Mouse (Mus musculus): ENCODE results near the gene Ifit1bl1.

DNA sequence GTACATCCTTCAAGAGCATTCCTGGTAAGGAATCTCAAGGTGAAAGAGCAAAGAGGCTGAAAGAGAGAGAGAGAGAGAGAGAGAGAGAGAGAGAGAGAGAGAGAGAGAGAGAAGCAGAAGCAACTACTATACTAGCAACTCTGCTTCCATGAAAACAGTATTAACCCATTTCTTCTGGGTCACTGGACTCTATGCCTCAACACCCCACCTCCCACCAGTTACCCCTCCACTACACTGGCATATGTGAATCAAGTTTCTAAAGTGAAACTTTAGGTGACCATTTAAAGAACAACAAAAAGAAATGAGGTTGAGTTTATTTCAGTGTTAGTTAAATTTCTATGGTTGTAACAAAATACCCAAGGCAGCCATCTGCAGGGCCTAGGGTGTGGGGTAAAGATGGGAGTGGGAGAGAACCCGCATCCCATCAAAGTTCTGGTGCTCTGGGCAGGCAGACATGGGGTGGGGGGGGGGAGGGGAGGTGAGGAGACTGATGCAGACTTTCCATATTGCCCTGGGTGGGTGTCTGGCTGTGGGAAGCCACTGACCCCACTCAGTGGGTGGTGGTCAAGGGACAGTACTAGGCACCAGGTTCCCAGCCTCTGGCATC is 35.5 kb downstream of the Ifit1bl1 start:
- TF ChIP-seq GATA1 (IDR thresholded peaks at IDR 0.05; ENCODE audit: borderline replicate concordance, low read length) (no peak), FLI1 (IDR thresholded peaks at IDR 0.05; ENCODE audit: low read length) (no peak)

Measured in megakaryocyte, embryonic 14.5 days (primary cell).